13 mouse cellular contexts compared by ENCODE assay signal in the genomic region with DNA sequence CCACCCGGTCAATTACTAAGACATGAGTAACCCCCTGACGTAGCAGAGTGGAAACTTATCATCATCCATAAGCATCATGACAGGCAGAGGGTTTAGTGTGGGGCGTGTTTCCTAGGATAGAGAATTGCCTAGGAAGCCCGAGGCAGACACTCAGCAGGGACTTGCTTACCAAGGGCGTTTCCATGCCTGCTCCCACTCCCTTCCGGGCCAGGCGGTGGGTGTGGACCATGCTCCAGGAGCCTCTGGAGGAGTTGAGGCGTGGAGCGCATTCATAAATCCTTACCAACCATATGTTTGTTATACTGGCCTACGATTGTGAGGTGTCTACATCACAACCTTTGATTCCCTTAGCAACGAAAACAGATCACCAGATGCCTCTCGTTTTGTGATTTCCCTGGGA.
DNase-seq lines count a peak whose midpoint lies in the region; ATAC-seq and TF ChIP-seq lines count a peak whose summit lies in the region.
"Had no signal": no experiment of that assay in that cellular context is flagged by ENCODE, and none has a peak within 500 bp of the region (broad histone marks: within the 10 kb centered on the region; RNA-seq: fewer than 3 reads in every experiment).

No protein-coding gene starts in this region.

- H3K4me3 ChIP-seq in lung, embryonic 16.5 days (ENCODE audit: low read length), result no peak overlapping the region
- no peak overlapping the region for H3K4me3 ChIP-seq in intestine, postnatal 0 days (ENCODE audit: low read depth, low read length)
- no peak overlapping the region for H3K4me3 ChIP-seq in stomach, embryonic 15.5 days (replicated peaks)
- H3K4me3 ChIP-seq: heart, embryonic 13.5 days had no signal

- WGBS in lung, embryonic 16.5 days, result 58% methylated on average over 12 of the region's 12 CpGs
- WGBS in intestine, postnatal 0 days, result 41% methylated on average over 12 of the region's 12 CpGs
- WGBS in stomach, embryonic 15.5 days, result 45% methylated on average over 12 of the region's 12 CpGs

- H3K9ac ChIP-seq in lung, embryonic 16.5 days (ENCODE audit: low read length), result no peak overlapping the region
- no peak overlapping the region for H3K9ac ChIP-seq in intestine, postnatal 0 days (ENCODE audit: low read depth, low read length)
- H3K9ac ChIP-seq in stomach, embryonic 15.5 days, result no peak overlapping the region
- H3K9ac ChIP-seq: heart, embryonic 13.5 days; liver, postnatal 0 days had no signal

- no peaks in the 10 kb centered on the region for H3K9me3 ChIP-seq in lung, embryonic 16.5 days (ENCODE audit: control insufficient read depth, low read length)
- no peaks in the 10 kb centered on the region for H3K9me3 ChIP-seq in intestine, postnatal 0 days (ENCODE audit: control insufficient read depth)
- H3K9me3 ChIP-seq in stomach, embryonic 15.5 days, result no peaks in the 10 kb centered on the region
- H3K9me3 ChIP-seq: heart, embryonic 13.5 days had no signal

- H3K27me3 ChIP-seq in lung, embryonic 16.5 days (ENCODE audit: control insufficient read depth, insufficient read depth, low read depth, low read length), result no peaks in the 10 kb centered on the region
- H3K27me3 ChIP-seq in intestine, postnatal 0 days (replicated peaks; ENCODE audit: control insufficient read depth, insufficient read depth, low read length), result no peaks in the 10 kb centered on the region
- H3K27me3 ChIP-seq in stomach, embryonic 15.5 days (replicated peaks), result no peaks in the 10 kb centered on the region
- H3K27me3 ChIP-seq: heart, embryonic 13.5 days had no signal

- no peaks in the 10 kb centered on the region for H3K36me3 ChIP-seq in lung, embryonic 16.5 days (ENCODE audit: control insufficient read depth, insufficient read depth, low read length)
- no peaks in the 10 kb centered on the region for H3K36me3 ChIP-seq in intestine, postnatal 0 days (ENCODE audit: control insufficient read depth, insufficient read depth)
- H3K36me3 ChIP-seq in stomach, embryonic 15.5 days, result no peaks in the 10 kb centered on the region
- H3K36me3 ChIP-seq: heart, embryonic 13.5 days had no signal

- no peak for DNase-seq in lung, postnatal 36 days
- DNase-seq in R1 (ENCODE audit: low read depth, low spot score), result peak; percentile 65
- DNase-seq in ovary, adult 18-20 months (ENCODE audit: low spot score), result no peak
- DNase-seq in B cell, adult 2 months, result no peak
- DNase-seq: cerebellum, adult 2 months; kidney, adult 18-20 months; kidney, postnatal 4 days; liver, postnatal 0 days; thymus, postnatal 36 days had no signal

- H3K27ac ChIP-seq in lung, embryonic 16.5 days (ENCODE audit: low read length), result no peak overlapping the region
- no peak overlapping the region for H3K27ac ChIP-seq in intestine, postnatal 0 days (ENCODE audit: low read depth, low read length)
- no peak overlapping the region for H3K27ac ChIP-seq in stomach, embryonic 15.5 days
- H3K27ac ChIP-seq: heart, embryonic 13.5 days had no signal

- no peak overlapping the region for H3K4me2 ChIP-seq in lung, embryonic 16.5 days (ENCODE audit: low read depth, low read length)
- no peak overlapping the region for H3K4me2 ChIP-seq in intestine, postnatal 0 days (replicated peaks; ENCODE audit: low read depth)
- no peak overlapping the region for H3K4me2 ChIP-seq in stomach, embryonic 15.5 days

- peak; percentile 26; the same call in 1 of the 2 replicates for ATAC-seq in lung, embryonic 16.5 days (ENCODE audit: low read depth)
- ATAC-seq in intestine, postnatal 0 days, result peak; percentile 76
- peak; percentile 59; the same call in 1 of the 2 replicates for ATAC-seq in stomach, embryonic 15.5 days (ENCODE audit: insufficient read depth, low FRiP score, low read depth)
- ATAC-seq: liver, postnatal 0 days had no signal

- H3K4me1 ChIP-seq in lung, embryonic 16.5 days (replicated peaks; ENCODE audit: control insufficient read depth, insufficient read depth, low read length), result peaks cover 24% of the 10 kb centered on the region
- peaks cover 5% of the 10 kb centered on the region; the same call in 1 of the 2 replicates for H3K4me1 ChIP-seq in intestine, postnatal 0 days (replicated peaks; ENCODE audit: control insufficient read depth, insufficient read depth, low read length)
- H3K4me1 ChIP-seq in stomach, embryonic 15.5 days, result peaks cover 8% of the 10 kb centered on the region

- TF ChIP-seq CTCF in intestine, postnatal 0 days (IDR thresholded peaks at IDR 0.05; ENCODE audit: low read depth), result no peak

Comparison
In these comparisons a context has a peak if more than half of its experiments do, and no peak if none do; other contexts are left out.
1. ATAC-seq: peak in every context shown above with its lines; median percentile 76 in intestine, postnatal 0 days; 59 in stomach, embryonic 15.5 days; 26 in lung, embryonic 16.5 days.